Mouse (Mus musculus) erythroblast, adult 5-6 weeks (primary cell): ENCODE measurements around the gene Rela. TPM values are rescaled to one million over a fixed set of nuclear protein-coding genes. Genes with fewer than 3 reads are reported as not detected.
"Not testable (repeated sequence)": the region's sequence is repeated elsewhere in the genome, so short reads cannot be mapped to it uniquely, and the experiment has no call there.

Experiments used
- ATAC-seq: replicated peaks from 2 replicates; pipeline ENCODE4 v1.8.0; 2016; ENCODE audit warnings: moderate number of reproducible peaks, mild to moderate bottlenecking, moderate TSS enrichment, inconsistent platforms; ENCODE audit not compliant: poor library complexity, low FRiP score, severe bottlenecking
- total RNA-seq, 2 experiments: library from RNA; stranded (forward) in 1 of 2; stranded (reverse) in 1 of 2; fragments of 150-400 nt in 1 of 2; fragments of 200-764, 138-1000 nt in 1 of 2; gene quantifications; 2 replicates each; pipeline versions ENCODE4 v1.2.3 to v1.2.4; 2015 to 2017; ENCODE audit warnings: low replicate concordance in 2 of 2

Rela gene
- total RNA-seq, 2 experiments from 2014 or later: 13.1 to 22.0 TPM

DNA sequence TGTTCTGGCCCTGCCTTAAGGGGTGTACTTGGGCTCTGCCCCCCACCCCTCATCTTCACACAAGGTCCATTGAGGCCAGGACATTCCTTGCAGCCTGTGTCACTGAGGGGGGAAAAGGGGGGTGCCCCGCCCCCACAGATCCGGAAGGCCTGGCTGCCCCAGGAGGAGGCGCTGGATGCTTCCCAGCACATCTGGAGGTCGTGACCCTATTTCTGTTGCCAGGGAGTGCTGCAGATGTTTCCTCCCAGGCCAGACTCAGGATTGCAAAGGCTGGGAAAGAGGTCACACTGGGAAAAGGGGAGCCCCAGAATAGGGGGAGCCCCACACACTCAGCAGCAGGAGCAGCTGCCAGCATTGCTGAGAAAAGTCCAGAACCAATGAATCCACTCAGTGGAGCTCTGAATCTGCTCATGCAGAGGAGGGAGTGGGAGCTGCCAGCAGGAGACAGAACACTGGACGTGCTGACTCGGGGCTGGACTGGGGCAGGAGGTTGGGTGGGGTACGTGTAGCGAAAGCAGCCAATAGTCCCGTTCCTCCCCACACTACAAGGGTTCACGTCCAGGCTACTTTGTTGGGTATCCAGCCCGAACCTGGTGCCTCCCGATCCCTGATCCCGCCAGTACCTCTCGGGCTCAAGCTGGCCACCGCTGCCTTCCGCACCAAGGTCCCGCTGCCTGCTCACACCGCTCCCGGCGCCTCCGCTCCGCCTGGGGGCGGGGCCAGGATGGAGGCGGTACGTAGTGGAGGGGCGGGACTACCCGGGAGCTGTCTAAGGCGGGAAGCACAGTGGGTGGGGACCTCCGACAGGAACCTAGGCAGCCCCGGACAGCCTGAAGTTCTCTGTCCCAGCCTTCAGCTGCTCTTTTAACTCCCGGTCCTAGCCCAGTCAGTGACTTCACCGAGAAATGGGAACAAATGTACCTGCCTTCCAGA is 26.0 kb downstream of the Rela start, which contains the start of gene Sipa1:
Sipa1 (minus strand) TSS at position 727 of the 933 bp plus-strand sequence.
- ATAC-seq: peak; percentile 70

DNA sequence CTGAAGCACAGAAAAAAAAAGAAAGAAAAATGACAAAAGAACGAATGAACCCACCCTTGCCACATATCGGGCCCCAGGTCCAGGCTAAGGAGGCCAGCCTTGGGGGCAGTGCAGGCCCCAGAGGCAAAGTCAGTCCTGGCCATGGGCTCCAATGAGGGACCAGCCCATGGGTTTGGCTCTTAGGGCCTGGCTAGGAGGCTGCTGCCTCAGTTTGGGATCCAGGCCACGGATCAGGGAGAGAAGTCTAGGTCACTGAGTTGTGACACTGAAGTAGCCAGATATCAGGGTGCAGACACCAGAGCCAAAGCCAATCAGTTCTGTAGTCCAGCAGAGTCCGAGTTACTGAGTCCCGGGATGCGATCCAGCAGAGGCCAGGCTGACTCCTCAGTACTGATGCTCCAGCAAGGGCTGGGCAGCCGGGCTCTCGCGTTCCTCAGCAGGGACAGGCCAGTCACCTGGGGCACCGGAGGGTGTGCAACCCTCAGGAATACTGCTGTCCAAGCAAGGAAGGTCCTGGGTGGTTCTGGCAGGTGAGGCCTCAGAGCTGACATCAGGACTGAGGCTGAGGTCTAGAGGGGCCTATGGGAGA is 27.5 kb downstream of the Rela start:
- peak; percentile 0; the same call in 1 of the 2 replicates for ATAC-seq

DNA sequence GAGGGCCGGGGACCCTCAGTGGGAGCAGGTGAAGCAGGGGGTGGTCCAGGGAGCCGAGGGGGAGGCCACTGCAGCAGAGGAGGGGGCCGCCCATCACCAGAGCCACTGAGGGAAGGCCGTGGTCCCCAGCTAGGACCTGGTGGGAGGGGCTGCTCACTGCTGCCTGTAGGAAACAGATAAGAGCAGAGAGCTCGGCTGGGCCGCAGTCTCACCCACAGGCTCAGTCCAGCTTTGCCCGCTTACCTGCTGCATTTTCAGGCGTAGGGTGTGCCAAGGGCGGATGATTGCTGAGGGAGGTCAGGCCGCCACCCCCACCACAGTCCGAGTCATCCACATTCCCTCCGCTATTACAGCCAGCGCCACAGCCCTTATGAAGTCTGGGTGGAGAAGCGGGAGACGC is 28.2 kb downstream of the Rela start:
- ATAC-seq: peak; percentile 72

DNA sequence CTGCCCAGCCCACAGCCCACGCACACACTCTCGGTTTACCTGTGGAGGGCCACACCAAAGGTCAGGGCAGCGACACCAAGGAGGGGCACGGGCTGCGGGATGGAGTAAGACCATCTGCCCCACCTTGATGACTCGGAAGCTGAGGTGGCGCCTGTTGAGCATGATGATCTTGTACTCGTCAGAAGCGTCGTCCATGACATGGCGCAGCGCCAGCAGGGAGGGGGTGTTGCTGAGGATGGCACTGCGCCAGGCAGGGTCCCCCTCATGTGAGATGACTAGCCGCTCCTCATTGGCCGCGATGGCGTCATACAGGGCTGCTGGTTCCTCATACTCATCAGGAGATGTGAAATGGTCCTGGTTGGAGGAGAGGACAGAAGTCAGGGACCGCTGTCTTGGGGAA is 29.1 kb downstream of the Rela start:
- no peak for ATAC-seq

DNA sequence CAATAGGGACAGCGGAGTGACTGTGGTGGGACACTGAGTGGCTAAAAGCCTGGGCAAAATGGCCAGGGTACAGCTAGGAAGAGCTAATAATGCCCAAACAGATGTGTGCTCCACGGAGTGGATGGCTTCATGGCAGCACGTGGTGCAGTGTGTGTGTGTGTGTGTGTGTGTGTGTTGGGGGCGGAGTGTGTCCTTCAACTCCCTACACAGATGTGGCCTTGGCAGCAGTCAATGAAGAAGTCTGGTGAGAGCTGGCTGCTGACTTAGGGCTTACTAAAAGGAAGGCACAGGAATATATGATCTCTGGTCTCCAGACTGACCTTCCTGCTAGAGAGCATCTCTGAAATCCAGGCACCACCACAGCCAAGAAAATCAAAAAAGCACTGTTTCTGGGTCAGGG is 31.1 kb downstream of the Rela start:
- ATAC-seq: no peak

DNA sequence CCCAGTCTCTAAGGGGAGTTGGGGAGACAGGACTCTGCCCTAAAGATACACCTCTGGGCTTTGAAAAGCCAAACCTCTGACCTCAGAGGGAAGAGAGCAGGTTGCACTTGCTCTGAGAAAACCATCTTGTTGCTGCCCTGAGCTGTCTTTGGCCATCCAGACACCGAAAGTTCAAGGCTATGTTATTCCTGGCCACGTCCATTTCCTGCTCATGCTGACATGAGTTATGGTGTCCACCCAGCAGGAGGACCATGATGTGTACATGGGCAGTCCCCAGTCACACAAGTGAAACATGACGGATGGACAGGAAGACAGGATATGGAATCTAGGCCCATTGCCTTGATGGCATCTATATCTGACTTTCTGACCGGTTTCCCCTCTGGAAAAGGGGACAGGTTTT is 43.1 kb downstream of the Rela start:
- ATAC-seq: no peak

DNA sequence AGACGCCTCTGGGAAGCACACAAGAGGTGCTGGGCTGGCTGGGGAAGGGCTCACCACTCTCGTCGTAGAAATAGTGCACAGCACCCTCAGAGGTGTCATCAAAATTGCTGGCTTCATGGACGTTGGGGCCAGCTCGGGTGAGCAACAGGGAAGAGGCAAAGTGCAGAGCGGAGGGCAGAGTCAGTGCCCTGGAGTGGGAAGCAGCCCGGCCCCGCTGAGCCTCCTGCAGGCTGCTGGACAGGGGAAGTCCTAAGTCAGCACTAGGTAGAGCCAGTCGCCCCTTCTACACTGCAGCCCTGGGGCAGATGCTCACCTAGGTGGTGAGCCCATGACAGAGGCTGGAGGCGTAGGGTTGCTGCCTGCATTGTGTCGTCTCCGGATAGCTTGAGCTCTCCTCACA is 47.0 kb downstream of the Rela start:
- ATAC-seq: no peak

DNA sequence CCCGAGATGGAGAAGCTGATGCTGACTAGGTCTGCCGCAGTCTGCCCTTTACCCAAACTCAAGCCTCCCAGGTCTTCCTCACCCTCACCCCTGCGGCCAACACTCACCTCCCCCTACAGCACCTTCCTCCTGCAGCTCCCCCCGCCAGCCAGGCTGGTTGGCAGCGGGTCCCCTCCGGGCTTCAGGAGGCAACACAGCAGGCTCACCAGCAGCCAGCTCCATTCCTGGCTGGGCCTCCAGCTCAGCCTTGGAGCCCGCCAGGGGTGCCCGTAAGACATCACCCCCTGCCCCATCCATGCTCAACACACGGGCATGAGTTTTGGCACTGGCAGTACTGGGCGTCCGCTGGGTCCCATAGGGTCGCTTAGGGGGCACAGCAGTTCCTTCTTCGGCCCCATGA is 47.7 kb downstream of the Rela start:
- ATAC-seq: no peak

DNA sequence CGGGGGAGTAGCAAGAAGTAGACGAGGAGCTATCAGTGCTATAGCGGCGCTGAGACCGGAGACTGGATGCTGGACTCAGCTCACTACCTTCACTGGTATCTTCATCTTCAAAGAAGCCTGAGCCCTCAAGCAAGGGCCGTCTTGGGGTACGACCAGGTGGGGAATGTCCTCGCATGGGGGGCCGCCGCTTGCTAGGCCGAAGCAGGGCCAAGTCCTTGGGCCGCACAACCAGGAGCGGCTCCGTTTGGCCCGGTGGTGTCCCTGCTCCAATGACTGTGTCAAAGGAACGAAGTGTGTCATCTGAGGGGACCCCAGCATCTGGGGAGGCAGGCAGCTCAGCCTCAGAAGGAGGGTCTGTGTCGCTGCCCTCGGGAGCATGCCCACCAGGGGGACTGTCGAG is 48.1 kb downstream of the Rela start:
- no peak for ATAC-seq

DNA sequence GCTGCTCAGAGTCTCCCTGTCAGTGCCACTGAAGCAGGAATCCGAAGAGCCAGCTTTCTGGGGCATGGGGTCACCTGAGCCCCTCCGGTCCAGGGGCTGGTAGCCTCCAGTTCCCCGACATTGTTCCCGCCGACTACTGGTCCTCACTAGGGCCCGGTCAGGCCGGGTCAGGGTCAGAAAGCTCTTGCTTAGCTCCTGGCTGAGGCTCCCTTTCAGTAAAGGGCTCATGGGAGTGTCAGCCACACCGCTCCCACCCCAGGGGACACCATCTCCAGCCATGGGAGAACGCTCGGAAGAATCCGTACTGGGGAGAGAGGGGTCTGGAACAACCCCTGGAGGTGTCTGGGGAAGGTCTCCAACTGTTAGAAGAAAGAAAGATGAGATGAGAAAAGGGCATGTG is 48.6 kb downstream of the Rela start:
- no peak for ATAC-seq

DNA sequence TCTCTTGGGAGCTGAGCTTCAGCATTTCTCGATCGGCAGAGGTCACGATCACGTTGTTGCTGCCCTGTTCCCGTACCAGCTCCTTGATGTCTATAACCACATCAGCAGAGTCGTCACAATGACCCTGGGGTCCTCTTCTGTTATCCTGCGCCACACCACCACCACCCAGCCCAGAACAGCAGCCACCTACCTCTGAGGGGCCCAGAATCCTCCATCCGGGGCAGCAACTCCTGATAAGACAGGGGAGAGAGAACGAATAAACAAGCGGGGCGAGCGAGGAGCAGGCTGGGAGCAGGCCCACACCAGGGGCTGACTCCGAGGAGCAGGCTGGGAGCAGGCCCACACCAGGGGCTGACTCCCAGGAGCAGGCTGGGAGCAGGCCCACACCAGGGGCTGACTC is 49.2 kb downstream of the Rela start:
- no peak for ATAC-seq

DNA sequence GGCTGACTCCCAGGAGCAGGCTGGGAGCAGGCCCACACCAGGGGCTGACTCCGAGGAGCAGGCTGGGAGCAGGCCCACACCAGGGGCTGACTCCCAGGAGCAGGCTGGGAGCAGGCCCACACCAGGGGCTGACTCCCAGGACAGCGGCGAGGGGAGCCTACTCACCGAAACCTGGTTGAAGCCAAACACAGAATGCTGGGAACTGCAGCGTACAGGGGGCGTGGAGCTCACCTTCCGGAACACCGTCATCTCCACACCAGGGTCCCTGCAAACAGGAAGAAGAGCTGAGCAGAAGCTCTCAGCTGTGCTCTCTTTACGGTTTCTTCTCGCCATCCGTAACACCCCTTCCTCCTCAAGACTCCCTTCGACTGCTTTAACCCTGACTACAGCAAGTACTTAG is 49.7 kb downstream of the Rela start:
- not testable (repeated sequence) for ATAC-seq

DNA sequence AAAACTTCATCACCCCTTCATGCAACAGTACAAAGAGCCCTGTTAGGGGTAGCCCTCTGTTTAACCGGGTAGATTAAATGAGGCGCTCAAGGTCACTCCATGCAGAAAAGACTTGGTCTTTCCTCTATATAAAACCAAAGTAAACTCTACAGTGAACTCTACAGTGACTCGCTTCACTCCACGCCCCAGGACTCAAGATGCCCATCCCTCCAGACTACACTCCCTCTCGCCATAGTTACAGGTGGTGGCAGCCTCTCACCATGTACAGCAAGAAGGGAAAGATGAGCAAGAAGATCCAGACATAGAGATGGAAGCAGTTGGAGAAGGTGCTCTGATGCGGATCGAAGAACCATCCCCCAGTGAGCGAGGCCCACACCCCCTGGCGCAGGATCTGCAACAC is 50.5 kb downstream of the Rela start:
- no peak for ATAC-seq

DNA sequence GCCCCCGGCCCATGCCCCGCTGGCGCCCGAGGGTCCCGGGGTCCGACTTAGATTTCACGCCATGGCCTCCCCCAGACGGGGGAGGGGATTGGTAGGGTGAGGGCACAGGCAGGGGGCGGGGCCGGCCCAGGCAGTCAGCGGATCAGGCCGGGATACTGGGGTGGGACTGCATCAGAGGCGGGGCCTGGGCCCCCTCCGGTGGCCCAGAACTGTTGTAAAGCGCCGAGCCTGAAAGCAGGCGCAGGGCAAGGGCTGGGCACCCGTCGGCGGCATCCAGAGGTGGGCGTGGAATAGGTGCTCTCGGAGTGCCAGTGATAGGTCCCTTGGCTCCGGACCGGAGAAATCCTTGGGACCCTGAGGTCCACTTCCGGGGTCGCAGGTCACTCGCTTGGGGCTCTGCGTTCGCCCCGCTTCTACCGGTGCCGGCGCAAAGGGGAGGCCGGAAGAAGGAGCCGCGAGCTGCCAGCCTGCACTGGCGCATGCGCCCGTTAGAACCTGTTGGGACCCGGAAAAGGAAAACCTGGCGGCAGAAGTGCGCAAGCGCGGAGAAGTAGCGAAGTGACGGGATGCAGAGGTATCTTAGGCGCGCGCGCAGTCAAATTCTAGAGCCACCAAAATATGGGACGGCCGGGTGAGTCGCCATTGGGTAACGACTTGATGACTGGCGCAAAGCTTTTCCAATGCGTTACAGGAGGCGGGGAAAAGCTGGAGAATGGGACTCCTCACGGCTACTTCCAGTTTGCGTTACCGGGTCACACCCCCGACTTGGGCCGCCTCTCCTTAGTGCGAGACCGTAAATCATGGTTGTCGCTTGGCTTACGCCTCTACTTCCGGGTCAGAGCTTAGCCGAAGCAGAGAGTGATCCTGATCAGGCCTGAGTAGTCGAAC is 51.2 kb downstream of the Rela start, which contains the start of the genes Map3k11 and Pcnx3:
Map3k11 (plus strand) TSS at position 543 of the 888 bp plus-strand sequence.
Pcnx3 (minus strand) TSS at position 709 of the 888 bp plus-strand sequence.
- ATAC-seq: peak; percentile 71

DNA sequence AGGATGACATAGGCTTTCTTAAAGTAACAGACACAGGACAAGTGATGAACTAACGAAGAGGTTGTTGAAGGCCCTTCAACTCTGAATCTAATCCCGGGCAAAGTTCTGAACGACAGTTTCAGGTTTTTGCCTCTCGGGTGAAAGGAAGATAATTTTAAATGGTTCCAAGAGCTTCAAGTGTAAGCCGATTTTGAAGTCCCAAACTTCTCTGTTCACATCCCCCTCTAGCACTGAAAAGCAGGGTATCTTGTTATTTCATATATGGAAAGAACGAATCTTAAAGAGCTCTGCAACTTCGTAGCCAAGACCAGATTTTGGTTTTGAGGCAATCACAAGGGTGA is 51.8 kb downstream of the Rela start:
- ATAC-seq: no peak

DNA sequence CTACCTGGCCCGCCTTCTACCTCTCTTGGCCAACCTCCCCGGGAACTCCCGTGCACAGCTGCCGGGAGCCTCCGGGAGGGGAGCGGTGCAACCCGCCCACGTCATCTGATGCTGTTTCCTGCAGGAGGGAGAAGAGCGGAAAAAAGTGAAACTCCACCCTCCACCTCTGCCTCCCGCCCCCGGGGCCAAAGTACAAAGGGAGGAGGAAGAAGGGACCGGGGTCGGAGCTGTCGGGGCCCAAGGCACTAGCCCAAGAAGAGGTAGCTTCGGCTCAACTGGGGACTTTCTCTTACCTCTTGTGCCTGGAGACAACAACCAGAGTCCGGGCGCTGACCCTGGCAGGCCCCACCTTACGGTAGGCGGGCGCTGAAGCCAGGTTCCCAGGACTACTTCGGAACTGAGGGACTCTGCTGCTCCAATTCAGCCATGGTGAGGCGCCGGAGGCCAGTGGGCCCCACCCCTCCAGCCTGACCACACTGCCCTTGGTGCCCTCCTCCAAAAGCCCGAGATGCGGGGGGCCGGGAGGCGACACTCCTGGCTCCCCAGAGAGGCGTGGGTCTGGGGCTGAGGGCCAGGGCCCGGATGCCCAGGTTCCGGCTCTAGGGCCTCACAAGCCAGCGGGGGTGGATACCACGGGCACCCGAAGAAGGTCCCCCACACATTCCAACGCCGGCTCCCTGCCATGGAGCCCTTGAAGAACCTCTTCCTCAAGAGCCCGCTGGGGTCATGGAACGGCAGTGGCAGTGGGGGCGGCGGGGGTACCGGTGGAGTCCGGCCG is 52.5 kb downstream of the Rela start:
- peak; percentile 65 for ATAC-seq

DNA sequence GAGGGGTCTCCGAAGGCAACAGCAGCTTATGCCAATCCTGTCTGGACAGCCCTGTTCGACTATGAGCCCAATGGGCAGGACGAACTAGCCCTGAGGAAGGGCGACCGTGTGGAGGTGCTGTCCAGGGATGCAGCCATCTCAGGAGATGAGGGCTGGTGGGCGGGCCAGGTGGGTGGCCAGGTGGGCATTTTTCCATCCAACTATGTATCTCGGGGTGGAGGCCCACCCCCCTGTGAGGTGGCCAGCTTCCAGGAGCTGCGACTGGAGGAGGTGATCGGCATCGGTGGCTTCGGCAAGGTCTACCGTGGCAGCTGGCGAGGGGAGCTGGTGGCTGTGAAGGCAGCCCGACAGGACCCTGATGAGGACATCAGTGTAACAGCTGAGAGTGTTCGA is 53.1 kb downstream of the Rela start:
- no peak for ATAC-seq

DNA sequence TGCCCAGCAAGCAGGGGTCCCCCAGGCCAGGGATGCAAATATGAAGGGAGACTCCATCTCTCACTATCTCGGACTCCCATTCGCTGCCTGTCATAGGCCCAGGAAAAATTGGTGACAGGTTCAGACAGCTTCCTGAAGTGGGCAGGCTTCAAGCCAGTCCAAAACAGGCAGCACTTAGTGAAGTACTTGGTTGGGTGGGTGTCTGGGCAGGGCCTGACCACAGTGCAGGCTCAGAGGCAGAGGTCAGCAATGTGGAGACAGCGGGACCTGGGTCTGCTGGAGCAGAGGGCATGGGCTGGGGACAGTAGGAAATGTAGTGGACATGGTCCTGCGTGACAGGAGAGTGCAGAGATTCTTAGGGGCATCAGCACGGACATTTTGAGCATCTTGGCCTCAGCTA is 54.3 kb downstream of the Rela start:
- no peak for ATAC-seq

DNA sequence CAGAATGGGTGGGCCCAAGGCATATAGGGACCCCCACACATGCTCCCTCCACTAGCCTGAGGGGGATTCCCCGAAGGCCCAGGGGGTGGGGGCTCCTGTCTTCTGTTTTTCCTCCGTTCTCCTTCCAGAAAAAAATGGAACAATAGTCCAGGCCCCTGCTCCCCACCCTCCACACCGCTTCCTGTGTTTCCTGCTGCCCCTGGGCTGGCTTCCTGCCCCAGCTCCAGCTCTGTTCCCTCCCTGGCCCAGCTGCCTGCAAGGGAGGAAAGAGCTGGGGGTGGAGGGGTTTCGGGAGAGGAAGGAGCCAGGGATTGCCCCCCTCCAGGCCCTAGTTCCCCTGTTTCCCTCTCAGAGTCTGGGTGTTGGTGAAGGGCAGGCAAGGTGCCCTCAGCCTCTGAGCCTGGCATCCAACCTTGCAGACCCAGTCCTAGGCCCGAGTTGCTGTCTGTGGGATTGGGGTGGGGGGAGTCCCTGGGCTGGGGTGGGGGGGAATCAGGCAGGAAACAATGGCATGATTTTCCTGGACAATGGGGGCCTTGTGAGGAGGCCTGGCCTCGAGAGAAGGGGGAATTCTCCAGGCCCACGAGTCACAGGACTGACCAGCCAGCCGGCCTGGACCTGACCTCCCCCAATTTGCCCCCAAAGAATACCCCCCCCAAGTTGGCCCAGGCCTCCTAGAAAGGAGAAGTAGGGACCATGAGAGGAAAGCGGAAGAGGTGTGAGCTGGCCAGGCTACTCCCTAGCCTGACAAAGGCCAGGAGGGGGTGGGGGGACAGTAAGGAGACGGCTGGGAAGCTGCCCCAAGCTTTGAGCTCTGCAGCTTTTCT is 55.0 kb downstream of the Rela start:
- no peak for ATAC-seq
